Mouse (Mus musculus): Measurements from ENCODE around the gene Rhbdd2. TPM values are rescaled to one million over a fixed set of nuclear protein-coding genes. Genes with fewer than 3 reads are reported as not detected.

The Rhbdd2 gene
- total RNA-seq, 2 experiments from 2014 or later = 54.4 to 55.1 TPM

DNA sequence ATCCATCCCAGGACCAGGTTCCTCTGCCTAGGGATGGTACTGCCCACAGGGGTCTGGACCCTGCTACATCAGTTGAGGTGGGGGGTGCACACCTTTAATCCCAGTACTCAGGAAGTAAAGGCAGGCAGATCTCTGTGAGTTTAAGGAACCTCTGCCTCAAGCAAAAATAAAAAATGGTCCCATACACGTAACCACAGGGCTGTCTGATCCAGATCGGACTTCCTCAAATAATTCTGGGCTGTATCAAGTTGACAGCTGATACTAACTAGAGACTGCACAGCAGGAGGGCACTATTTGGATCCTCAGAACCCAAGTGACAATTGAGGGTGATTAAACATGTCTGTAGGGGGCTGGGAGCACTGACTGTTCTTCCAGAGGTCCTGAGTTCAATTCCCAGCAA is 44.8 kb downstream of the Rhbdd2 start:
- no peak for DNase-seq (ENCODE audit: low spot score in 2 of 2)

DNA sequence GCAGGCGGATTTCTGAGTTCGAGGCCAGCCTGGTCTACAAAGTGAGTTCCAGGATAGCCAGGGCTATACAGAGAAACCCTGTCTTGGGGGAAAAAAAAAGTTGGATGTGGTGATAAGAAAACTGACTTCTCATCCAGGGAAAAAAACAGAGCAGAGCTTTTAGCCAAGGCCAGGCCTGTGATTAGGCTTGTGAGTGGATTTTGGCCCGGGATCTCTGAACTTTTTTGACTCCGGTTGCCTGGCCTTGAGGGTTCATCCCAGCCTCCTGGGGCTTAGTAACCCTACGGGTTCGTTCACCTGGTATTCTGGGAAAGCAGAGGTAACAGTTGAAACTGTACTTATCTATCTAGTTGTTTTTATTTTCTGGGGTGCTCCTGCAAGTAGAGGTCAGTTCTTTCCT is 46.1 kb downstream of the Rhbdd2 start:
- DNase-seq (ENCODE audit: low spot score in 2 of 2) = no peak

DNA sequence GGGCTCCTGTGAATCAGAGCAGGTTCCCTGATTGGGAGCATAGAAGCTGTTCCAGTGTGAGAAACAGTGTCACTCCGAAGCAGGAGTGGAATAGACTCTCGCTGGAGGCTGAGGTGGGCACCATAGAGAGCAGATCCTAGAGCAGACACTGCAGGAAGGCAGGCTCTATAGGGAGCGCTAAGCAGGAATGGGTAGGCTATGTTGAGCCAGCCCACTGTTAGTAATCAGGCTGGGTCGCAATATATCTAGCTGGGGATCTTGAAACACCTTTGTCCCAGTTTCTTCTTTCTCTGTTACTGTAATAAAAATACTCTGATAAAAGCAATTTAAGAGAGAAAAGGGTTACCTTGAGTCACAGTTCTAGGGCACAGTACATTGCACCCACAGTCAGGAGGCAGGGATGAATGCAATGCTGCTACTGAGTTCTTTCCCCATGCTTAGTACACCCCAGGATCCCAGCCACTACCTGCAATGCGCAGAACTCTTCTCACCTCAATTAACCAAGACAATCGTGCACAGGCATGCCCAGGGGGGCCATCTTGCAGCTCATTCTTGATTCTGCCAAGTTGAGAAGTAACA is 48.6 kb downstream of the Rhbdd2 start:
- no peak for DNase-seq (ENCODE audit: low spot score in 2 of 2)

- DNase-seq (ENCODE audit: low spot score in 2 of 2) = no peak
Observed at GRCm38 (mm10) chr5:135682009-135682408, 49.6 kb downstream of the Rhbdd2 start.

DNA sequence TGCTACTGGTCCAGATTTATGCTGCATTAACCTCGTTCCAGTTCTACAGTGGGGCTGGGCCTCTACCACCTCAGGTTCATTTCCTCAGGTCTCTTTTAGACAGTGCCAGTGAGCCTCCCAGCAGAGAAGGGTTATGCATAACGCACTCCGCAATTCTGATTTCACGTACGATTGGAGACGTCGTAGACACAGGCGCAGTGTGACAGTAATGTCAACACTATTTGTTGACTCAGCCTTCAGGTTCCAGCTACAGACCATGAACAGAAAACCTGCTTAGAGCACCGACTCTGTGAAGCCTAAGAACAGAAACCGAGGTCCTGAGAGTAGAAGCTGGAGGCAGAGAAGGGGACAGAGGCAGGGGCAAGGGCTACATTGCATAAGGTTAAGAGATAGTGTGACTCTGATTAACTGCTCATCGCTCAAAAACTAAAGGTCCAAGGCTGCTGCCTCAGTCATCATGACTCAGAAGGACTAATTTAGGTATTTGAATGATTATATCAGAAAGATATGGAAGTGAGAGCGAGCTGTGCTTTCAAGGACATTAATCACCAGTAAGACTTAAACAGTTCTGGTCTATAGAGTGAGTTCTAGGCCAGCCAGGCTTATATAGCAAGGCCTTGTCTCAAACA is 50.6 kb downstream of the Rhbdd2 start:
- no peak for DNase-seq (ENCODE audit: low spot score in 2 of 2)

DNA sequence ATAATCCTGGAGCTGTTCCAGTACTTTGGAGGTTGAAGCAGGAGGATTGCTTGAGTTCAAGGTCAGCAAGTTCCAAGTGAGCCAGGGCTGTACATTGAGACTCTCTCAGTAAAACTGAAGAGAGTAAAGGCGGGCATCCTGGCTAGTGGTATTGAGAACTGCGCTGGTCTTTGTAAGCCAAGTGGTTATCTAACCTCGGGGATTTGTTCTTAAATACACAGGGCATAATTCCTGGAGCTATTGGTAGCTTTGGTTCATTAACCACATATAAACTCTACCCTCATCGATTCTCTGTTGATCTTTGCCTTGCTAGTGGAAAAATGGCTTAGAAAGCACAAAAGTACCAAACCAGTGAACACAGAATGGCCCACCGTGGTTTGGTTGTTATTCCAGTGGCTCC is 58.0 kb downstream of the Rhbdd2 start:
- DNase-seq (ENCODE audit: low spot score in 2 of 2) = no peak

DNA sequence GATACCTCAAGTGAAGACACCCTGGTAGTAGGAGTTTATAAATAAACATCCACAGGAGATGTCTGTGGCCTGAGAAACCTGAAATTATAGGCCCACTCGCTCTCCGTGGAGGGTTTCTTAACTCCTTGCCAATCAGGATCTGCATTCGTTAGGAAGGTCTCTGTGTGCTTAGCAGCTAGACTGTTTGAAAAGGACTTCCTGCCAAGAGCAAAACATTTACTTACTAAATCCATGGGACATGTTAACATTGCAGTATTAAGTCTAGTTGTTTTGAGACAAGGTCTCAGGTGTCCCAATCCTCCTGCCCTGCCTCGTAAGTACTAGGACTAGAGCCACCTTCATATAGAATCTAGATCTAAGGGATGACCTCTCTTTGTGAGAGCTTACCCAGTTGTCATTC is 58.8 kb downstream of the Rhbdd2 start:
- DNase-seq (ENCODE audit: low spot score in 2 of 2) = no peak

- DNase-seq (ENCODE audit: low spot score in 2 of 2) = no peak
Observed at GRCm38 (mm10) chr5:135693281-135693853, 60.9 kb downstream of the Rhbdd2 start.

DNA sequence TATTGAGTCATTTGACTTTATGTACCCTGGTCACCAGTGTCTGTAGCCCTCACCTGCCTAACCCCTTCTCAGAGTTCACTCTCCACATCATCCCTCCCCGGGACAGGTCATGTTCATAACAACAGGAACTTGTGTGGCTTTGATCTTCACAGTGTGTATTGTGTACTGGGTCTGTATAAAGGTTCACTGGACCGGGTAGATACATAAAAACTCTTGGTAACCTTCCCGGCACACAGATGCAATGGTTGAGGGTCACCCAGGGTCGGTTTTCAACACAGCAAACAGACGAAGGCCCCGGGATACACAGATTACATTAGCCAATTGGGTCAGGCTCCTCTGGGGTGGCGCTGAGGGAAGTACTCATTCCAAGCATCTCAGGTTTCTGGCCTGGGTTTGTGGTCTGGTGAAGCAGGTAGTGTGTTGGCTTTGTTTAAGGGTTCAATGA is 62.9 kb downstream of the Rhbdd2 start:
- DNase-seq (ENCODE audit: low spot score in 2 of 2) = no peak

Other genes with a start within 250 kb of the Rhbdd2 start
- 10 to 100 TPM; 35.9 to 40.7 TPM for gene Pom121, start 238.1 kb upstream of the Rhbdd2 start, total RNA-seq (2021)
- 10 to 100 TPM; 44.4 TPM for gene Hip1, start 87.5 kb upstream of the Rhbdd2 start, total RNA-seq (2021)
- gene Ccl26, start 69.0 kb upstream of the Rhbdd2 start, total RNA-seq (2021) = not detected
- 1 to 10 TPM; 2.4 to 3.0 TPM for gene Ccl24, start 59.6 kb upstream of the Rhbdd2 start, total RNA-seq (2021)
- 100 to 1,000 TPM; 168 to 190 TPM for gene Por, start 37.4 kb downstream of the Rhbdd2 start, total RNA-seq (2021)
- 10 to 100 TPM; 46.8 to 53.9 TPM for gene Tmem120a, start 111.8 kb downstream of the Rhbdd2 start, total RNA-seq (2021)
- 1 to 10 TPM; 1.6 to 1.7 TPM for gene Styxl1, start 145.8 kb downstream of the Rhbdd2 start, total RNA-seq (2021)
- gene Mdh2, start 145.9 kb downstream of the Rhbdd2 start, total RNA-seq (2021) = 100 to 1,000 TPM; 433 to 459 TPM
- 1 to 10 TPM; 7.5 to 7.9 TPM for gene Srrm3, start 174.3 kb downstream of the Rhbdd2 start, total RNA-seq (2021)